Mouse (Mus musculus): ENCODE data around the gene Pax7. TPM values are rescaled to one million over a fixed set of nuclear protein-coding genes. Genes with fewer than 3 reads are reported as not detected.

Pax7 gene
- polyA plus RNA-seq (2012; rRNA removed): not detected in 2 replicates

DNA sequence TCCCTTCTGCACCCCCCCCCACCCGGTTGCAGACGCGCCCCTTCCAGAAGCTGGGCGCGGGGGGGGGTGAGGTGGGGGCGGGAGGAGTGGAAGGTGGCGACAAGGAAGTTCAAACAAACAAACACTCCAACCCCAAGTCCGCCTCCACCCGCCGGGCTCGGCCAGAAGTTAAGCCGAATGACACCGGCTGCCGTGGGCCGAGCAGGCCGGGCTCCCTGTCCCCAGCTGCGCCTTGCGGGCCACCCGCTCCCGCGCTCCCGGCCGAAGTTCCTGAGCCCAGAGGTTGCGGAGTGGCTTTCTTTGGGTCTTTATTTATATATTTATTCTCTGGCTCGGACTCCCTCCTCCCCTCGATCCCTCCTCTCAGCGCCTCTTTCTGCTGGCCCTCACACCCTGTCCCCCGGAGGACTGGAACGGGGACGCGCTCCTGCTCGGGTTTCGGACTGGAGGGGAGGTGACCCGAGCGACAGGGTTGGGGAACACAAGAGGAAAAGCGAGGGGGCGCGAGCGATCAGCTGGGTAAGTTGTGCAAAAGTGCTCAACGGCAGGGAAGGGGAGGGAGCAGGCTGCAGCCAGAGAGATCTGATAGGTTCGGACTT lies at the start of gene Pax7:
Gene Pax7, minus strand, starts transcription at position 493 of the 599 bp plus-strand sequence.

Other genes with a start within 250 kb of the Pax7 start
- not detected in 2 replicates for gene Gm21969, start 230.3 kb downstream of the Pax7 start, polyA plus RNA-seq (2012; rRNA removed)
- 46.5 and 50.1 TPM in 2 replicates for gene Aldh4a1, start 210.7 kb downstream of the Pax7 start, polyA plus RNA-seq (2012; rRNA removed)
- not detected in 2 replicates for gene Tas1r2, start 180.0 kb downstream of the Pax7 start, polyA plus RNA-seq (2012; rRNA removed)
- gene Klhdc7a, start 134.5 kb upstream of the Pax7 start, polyA plus RNA-seq (2012; rRNA removed): 0.88 and 1.2 TPM in 2 replicates

All from liver, embryonic 18 days (tissue).